Mouse (Mus musculus) liver, adult 2 months (tissue): ENCODE measurements around the gene Mbnl2.

Experiments used
- CTCF ChIP-seq: fragments of 200-500 bp; IDR thresholded peaks from 2 replicates; pipeline ENCODE4 v1.5.1; 2011; ENCODE audit warnings: low read depth, low read length, control low read depth
- POLR2A ChIP-seq: fragments of 200-500 bp; IDR thresholded peaks from 2 replicates; pipeline ENCODE4 v1.6.1; 2011; ENCODE audit warnings: low read length, control low read depth; ENCODE audit not compliant: insufficient read depth; ENCODE audit errors: extremely low read depth

DNA sequence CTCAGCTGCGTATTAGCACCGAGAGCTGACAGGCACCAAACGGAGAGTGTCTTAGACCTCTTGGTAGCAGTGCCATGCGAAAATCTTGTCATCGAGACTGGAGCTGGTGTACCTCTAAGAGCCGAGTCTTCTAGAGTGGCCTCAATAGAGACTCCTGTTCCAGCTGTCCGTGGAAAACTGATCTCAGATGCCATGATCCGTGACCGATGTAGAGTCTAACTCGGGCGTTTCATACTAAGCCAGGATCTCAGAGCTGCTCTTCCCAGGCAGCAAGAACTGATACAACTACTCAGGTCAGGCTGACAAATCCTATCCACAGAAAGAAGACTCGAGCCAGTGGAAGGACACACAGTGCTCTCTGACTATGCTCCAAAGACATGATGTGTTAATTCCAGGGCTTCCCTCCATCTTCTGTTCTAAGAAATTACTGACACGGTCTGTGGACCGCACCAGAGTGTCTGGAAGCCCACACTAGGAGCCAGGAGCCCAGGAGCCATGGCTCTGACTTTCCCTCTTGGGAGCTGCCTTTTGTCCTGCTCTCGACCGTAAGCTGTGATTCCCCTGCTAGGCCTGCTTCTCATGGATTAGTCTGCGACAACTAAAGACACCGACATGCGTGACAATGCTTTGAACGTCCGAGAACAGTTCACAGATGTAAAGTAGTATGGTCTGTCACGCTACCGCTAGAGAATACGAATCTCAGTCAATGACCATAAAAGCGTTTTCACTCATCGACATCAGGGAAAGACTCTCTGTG lies 106.1 kb downstream of the Mbnl2 start:
- no peak for TF ChIP-seq CTCF
- no peak for TF ChIP-seq POLR2A
